Mouse (Mus musculus) liver, adult (tissue): ENCODE results near the gene Rcn3.

Experiments
- GATA4 ChIP-seq: IDR thresholded peaks from 2 replicates; pipeline ENCODE4 v1.6.1; 2014; ENCODE audit warnings: mild to moderate bottlenecking, low read length; ENCODE audit not compliant: insufficient replicate concordance

The Rcn3 gene

DNA sequence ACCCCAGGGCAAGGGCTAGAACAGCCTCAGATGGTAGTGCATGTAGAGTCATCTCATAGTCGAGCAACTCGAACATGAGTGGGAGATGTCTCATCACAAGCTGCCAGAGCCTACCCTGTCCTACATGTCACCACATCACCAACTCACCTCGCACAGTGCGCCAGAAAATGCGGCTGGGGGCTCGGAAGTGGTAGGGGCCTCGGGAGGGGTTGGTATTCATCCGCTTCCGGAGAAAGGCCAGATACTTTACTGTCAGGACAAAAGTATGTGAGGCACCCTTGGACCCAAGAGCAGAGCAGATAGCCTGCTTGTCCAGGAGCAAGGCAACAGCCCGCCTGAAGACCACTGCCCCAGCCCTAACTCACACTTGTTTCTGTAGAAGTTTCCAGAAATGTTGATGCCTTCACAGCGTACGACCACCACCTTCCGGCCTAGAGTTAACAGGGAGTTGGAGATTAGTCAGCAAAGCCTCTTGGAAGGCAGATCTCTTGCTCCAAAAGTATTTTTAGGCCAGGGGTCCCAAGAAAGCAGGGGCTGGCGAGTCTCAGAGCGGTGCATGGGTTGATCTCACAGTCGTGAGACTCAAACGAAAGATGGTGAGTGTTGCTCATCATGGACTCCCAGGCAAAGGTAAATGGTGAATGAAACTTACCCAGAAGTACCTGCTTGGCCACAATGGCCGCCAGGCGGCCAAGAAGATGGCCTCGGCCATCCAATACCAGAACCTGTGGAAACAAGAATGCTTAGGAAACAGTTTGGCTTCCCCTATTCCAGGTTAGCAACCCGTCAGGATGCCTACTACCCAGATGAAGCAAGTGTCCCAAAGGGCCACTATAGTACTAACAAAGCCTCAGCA is 35.1 kb upstream of the Rcn3 start:
- TF ChIP-seq GATA4, result no peak

DNA sequence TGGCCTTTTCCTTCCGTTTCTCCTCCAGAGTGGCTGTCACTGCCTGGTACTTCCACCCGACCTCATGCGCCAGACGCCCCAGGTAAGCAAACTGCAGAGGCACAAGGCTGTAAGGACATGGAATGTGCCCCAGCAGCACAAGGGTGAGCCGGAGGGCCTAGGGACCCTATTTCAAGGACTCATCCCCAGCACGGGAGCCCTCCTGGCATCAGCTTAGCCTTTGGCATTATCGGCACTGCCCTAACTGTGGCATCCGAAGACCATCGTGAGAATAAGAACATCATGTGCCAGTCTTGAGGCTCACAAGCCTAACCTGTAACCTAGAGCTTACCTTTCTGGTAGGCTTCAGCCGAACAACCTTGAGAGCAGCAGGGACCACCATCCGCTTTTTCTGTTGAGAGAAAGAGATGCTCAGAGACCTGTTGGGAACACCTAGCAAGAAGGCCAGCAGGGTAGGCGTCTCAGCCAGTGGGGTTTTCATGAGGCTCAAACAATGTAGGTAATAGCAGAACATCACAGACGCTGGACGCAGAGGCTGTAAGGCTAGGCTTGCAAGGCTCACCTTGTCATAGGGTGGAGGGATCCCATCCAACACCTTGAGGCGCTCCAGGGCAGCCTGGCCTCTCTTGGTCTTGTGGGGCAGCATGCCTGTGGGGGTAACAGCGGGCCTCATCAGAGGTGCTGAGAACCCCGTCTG is 34.3 kb upstream of the Rcn3 start:
- TF ChIP-seq GATA4, result no peak

GRCm38 (mm10) chr7:45125144-45125600 is 33.2 kb upstream of the Rcn3 start:
- no peak for TF ChIP-seq GATA4

DNA sequence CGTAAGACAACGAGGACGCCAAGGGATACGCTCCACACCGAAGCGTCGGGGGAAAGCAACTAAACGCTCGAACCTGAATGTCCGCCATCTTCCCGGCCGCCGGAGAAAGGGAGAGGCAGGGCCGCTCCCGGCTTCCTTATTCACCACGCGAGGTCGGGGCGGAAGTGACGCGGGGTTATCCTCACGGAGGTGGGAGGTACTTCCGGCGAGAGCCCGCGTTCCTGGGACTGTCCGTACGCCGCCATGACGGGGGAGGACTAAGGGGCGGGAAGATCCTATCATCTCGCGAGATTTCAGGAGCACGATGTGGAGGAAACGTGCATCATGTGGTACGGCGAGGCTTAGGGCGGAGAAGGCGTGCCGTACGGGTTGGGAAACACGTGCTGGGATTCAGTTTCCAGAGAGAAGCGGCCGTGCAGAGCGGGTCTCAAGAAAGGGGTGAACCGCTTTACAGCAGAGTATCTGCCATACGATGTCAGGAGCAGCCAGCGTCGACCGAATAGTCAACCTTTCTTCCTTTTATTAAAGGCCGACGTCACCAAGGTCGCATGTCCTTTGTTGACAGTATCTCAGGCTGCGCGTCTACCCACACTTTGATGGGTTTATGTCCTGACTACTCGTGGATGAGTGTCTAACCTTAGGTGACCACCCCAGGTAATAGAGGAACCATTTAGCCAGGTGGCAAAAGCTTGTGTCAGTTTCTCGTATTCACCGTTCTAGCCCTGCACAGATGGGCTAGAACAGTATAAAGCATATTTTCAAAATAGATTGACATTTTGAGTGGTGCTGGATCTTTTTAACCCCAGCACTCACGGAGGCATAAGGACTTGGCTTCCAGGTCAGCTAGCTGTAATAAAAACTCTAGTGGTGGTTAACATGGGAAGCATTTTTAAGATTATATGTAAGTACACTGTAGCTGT is 32.5 kb upstream of the Rcn3 start, which contains the start of gene Rps11:
Gene Rps11 (minus strand): TSS at position 216 of the 920 bp plus-strand sequence.
- TF ChIP-seq GATA4, result peak; percentile 58; the same call in 1 of the 2 replicates

GRCm38 (mm10) chr7:45123186-45123570 is 31.2 kb upstream of the Rcn3 start:
- TF ChIP-seq GATA4, result no peak

- no peak for TF ChIP-seq GATA4
Observed at GRCm38 (mm10) chr7:45122561-45123185, 30.7 kb upstream of the Rcn3 start.

GRCm38 (mm10) chr7:45121966-45122365 is 29.9 kb upstream of the Rcn3 start:
- TF ChIP-seq GATA4, result no peak

DNA sequence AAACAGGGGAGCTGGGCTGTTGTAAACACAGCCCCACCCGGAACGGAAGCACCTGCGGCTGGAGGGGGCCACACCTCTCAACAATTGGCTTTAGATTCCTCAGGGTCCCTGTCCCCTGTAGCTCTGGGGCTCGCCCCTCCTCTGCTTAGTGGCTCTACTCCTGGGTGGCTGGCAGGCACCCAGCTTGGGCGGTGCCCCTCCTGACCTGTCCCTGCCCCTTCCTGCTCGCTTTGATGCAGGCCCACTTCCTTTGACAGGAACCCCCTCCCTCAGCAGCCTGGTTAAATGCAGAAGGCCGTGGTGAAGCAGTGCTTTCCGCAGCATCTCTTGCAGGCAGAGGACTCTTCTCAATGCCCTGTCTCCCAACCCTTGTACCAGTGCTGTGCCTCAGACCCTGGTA is 29.4 kb upstream of the Rcn3 start:
- TF ChIP-seq GATA4, result no peak

DNA sequence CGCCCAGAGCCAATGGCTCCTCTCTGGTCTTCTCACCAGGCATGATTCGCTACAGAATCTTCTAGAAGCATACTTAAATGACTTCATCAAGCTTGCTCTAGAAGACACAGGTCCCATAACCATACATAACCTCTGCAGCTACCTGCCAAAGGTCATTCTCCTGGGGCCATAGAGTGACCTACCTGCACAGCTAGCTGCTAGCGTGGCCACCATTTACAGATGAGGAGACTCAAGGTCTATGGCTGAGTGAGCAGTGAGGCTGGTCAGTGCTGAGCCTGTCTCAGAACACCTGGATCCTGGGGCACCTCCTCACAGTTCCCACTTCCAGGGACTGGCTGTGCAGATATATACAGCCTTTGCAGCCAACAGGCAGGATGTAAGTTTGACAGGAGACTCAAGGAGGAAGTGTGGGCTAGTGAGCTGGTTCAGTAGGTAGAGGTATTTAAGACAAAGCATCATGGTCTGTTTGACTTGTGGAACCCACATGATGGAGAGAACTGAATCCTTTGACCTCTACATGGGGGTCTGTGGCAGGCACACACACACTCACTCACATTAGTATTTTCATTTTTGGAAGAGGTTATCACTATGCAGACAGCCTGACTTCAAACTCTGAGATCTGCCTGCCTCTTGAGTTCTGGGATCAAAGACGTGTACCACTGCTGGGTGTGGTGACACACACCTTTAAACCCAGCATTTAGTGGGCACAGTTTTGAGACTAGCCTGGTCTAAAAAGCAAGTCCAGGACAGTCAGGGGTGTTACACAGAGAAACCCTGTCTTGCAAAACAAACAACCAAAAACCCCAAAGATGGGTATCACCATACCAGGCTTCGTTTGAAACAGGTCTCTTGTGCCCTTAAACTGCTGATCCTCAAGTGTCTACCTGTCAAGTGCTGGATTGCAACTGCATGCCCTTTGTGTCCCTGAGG is 28.0 kb upstream of the Rcn3 start:
- TF ChIP-seq GATA4, result no peak

DNA sequence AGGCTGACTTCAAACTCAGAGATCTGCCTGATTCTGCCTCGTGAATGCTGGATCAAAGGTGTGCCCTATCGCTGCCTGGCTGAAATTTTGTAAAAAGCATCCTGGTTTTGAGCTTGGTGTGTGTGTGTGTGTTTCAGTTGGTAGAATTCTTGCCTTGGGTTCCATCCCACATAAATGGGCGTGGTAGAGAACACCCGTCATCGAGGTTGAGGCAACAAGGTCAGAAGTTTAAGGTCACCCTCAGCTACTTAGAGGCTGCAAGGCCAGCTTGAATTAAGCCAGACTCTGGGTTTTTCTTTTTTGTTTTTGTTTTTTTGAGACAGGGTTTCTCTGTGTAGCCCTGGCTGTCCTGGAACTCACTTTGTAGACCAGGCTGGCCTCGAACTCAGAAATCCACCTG is 26.3 kb upstream of the Rcn3 start:
- no peak for TF ChIP-seq GATA4

DNA sequence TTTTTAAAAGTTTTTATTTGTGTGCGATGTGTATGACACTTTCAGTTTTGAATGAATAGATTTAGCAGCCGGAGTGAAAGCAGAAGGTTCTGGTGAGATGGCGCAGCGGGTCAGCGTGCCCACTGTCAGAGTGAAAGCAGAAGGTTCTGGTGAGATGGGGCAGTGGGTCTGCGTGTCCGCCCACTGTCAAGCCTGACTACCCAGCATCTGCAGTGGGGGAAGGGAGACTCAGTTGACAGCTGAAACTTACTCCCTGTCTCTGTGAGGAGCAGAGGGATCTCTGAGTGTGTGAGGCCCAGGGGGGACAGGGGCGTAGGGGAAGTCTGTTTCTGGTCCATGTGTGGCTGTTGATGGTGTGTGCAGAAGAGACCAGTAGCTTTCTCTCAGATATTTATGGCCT is 25.5 kb upstream of the Rcn3 start:
- no peak for TF ChIP-seq GATA4

DNA sequence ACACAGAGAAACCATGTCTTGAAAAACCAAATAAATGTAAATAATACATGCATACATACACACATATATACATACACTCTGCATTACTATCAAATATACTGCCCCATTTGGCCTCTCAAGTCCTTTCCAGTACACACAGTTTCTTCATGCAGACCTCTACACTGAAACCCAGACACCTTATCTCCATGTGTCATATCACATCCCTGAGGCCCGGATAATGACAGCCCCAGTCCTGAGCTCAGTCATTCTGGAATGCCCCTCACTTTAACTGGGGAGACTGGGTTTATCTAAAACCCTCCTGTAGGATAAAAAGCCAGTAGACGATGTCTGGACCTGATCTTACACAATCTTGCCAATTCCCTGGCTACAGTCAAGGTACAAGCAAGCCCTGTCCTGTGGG is 21.5 kb upstream of the Rcn3 start:
- no peak for TF ChIP-seq GATA4

- TF ChIP-seq GATA4, result no peak
Observed at GRCm38 (mm10) chr7:45112529-45112928, 20.5 kb upstream of the Rcn3 start.

- no peak for TF ChIP-seq GATA4
Observed at GRCm38 (mm10) chr7:45111940-45112339, 19.9 kb upstream of the Rcn3 start.

DNA sequence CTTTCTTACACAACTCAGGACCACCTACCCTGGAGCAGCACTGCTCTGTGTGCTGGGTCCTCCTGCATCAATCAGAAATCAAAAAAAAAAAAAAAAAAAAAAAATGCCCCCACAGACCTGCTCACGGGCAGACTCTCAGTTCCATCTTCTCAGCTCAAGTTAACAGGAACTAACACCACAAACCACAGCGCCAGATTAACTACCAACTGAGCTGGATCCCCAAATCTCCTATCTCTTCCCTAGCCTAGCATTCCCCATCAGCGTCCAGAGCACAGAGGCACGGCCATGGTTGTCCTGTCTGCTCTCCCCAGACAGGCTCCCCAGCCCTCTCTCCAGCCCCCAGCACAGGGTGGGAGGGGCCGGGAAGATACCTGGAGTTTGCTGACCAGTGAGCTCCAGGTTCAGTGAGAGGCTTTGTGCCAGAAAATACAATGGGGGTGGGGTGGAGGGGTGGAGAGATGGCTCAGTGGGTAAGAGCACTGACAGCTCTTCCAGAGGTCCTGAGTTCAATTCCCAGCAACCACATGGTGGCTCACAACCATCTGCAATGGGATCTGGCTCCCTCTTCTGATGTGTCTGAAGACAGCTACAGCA is 15.1 kb upstream of the Rcn3 start:
- no peak for TF ChIP-seq GATA4
